Mouse (Mus musculus) olfactory bulb, adult 2 months (tissue): ENCODE results near the gene Akp3.

Source experiments
- CTCF ChIP-seq: fragments of 200-500 bp; IDR thresholded peaks from 2 replicates; pipeline ENCODE4 v1.5.1; 2012; ENCODE audit warnings: low read depth, mild to moderate bottlenecking, low read length, moderate library complexity; ENCODE audit not compliant: insufficient read depth
- POLR2A ChIP-seq: fragments of 200-500 bp; IDR thresholded peaks from 2 replicates; pipeline ENCODE4 v1.6.1; 2012; ENCODE audit warnings: mild to moderate bottlenecking, low read depth, low read length, moderate library complexity; ENCODE audit not compliant: insufficient read depth

DNA sequence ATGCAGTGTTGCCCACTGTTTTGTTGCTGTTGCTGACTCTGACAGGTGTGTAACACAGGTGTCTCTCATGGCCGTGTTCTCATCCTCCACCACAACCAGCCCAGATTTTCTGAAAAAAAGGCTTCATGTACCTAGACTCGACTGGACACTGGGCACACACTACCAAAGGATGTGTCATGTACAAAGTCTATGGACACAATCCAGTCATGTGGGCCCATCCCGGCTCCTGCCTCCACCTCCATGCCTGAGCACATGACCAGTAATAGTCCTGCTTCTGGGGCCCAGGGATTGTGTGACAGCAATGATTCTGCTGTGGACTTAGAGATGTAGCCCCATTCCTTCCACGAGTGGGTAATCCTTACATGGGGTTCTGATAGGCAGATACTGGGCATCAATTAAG, 16.2 kb upstream of the Akp3 start:
- no peak for TF ChIP-seq CTCF
- TF ChIP-seq POLR2A: no peak
